Comparison of ENCODE assay signal across 7 mouse cellular contexts in genomic region chr2:156613541-156614257, GRCm38 (mm10). TPM values are rescaled to one million over a fixed set of nuclear protein-coding genes. Genes with fewer than 3 reads are reported as not detected.
DNase-seq lines count a peak whose midpoint lies in the region; ATAC-seq lines count a peak whose summit lies in the region.

Gene Dlgap4, plus strand, starts transcription at chr2:156613705.

- H3K27me3 ChIP-seq in forebrain, embryonic 16.5 days (replicated peaks; ENCODE audit: control insufficient read depth, insufficient read depth, low read length) = peaks cover 11% of the 10 kb centered on the region; the same call in 1 of the 2 replicates
- H3K27me3 ChIP-seq in hindbrain, embryonic 11.5 days (ENCODE audit: control insufficient read depth, insufficient read depth, low read length) = peaks cover 41% of the 10 kb centered on the region
- H3K27me3 ChIP-seq in limb, embryonic 12.5 days = peaks cover 88% of the 10 kb centered on the region
- H3K27me3 ChIP-seq in neural tube, embryonic 15.5 days (replicated peaks) = peaks cover 41% of the 10 kb centered on the region

- H3K9me3 ChIP-seq in forebrain, embryonic 16.5 days (ENCODE audit: control insufficient read depth, low read length) = no peaks in the 10 kb centered on the region
- H3K9me3 ChIP-seq in hindbrain, embryonic 11.5 days (ENCODE audit: control insufficient read depth, low read length) = no peaks in the 10 kb centered on the region
- no peaks in the 10 kb centered on the region for H3K9me3 ChIP-seq in limb, embryonic 12.5 days
- no peaks in the 10 kb centered on the region for H3K9me3 ChIP-seq in neural tube, embryonic 15.5 days (replicated peaks)

- WGBS in forebrain, embryonic 16.5 days = under 1% methylated on average over 79 of the region's 103 CpGs
- WGBS in hindbrain, embryonic 11.5 days = under 1% methylated on average over 35 of the region's 103 CpGs
- WGBS in limb, embryonic 12.5 days = under 1% methylated on average over 79 of the region's 103 CpGs
- under 1% methylated on average over 82 of the region's 103 CpGs for WGBS in neural tube, embryonic 15.5 days

- peaks cover 2% of the 10 kb centered on the region; the same call in 1 of the 2 replicates for H3K4me1 ChIP-seq in brown adipose tissue, adult 24 weeks (ENCODE audit: control insufficient read depth, insufficient read depth, insufficient read length, low read length)
- peaks cover 32% of the 10 kb centered on the region for H3K4me1 ChIP-seq in forebrain, embryonic 16.5 days (replicated peaks; ENCODE audit: control insufficient read depth, insufficient read depth, low read length)
- peaks cover 8% of the 10 kb centered on the region; the same call in 1 of the 2 replicates for H3K4me1 ChIP-seq in hindbrain, embryonic 11.5 days (replicated peaks; ENCODE audit: control insufficient read depth, insufficient read depth, low read length)
- peaks cover 19% of the 10 kb centered on the region for H3K4me1 ChIP-seq in limb, embryonic 12.5 days (replicated peaks)
- H3K4me1 ChIP-seq in neural tube, embryonic 15.5 days = peaks cover 35% of the 10 kb centered on the region

- H3K9ac ChIP-seq in forebrain, embryonic 16.5 days (replicated peaks; ENCODE audit: low read depth, low read length) = peak within 1 kb of the TSS; percentile 91
- peak within 1 kb of the TSS; percentile 73 for H3K9ac ChIP-seq in hindbrain, embryonic 11.5 days (ENCODE audit: low read depth, low read length)
- peak within 1 kb of the TSS; percentile 70 for H3K9ac ChIP-seq in limb, embryonic 12.5 days (replicated peaks)
- peak within 1 kb of the TSS; percentile 87 for H3K9ac ChIP-seq in neural tube, embryonic 15.5 days (replicated peaks)

- no peaks in the 10 kb centered on the region for H3K36me3 ChIP-seq in forebrain, embryonic 16.5 days (ENCODE audit: control insufficient read depth, insufficient read depth)
- H3K36me3 ChIP-seq in hindbrain, embryonic 11.5 days (ENCODE audit: control insufficient read depth, insufficient read depth, low read length) = no peaks in the 10 kb centered on the region
- no peaks in the 10 kb centered on the region for H3K36me3 ChIP-seq in limb, embryonic 12.5 days
- H3K36me3 ChIP-seq in neural tube, embryonic 15.5 days = no peaks in the 10 kb centered on the region

- peak within 1 kb of the TSS; percentile 51 for H3K4me3 ChIP-seq in brown adipose tissue, adult 24 weeks (ENCODE audit: insufficient read depth, low read depth, low read length)
- H3K4me3 ChIP-seq in forebrain, embryonic 16.5 days (replicated peaks; ENCODE audit: low read length) = peak within 1 kb of the TSS; percentile 75
- peak within 1 kb of the TSS; percentile 71 for H3K4me3 ChIP-seq in hindbrain, embryonic 11.5 days (ENCODE audit: low read depth, low read length)
- peak within 1 kb of the TSS; percentile 70 for H3K4me3 ChIP-seq in limb, embryonic 12.5 days (replicated peaks)
- H3K4me3 ChIP-seq in neural tube, embryonic 15.5 days (replicated peaks) = peak within 1 kb of the TSS; percentile 90

- ATAC-seq in forebrain, embryonic 16.5 days = peak; percentile 80
- ATAC-seq in hindbrain, embryonic 11.5 days (ENCODE audit: low FRiP score) = peak; percentile 78
- peak; percentile 50; the same call in 1 of the 2 replicates for ATAC-seq in limb, embryonic 12.5 days (ENCODE audit: insufficient number of reproducible peaks, insufficient read depth, low FRiP score, low TSS enrichment, low read depth)
- ATAC-seq in neural tube, embryonic 15.5 days (ENCODE audit: low FRiP score) = peak; percentile 85

- H3K4me2 ChIP-seq in forebrain, embryonic 16.5 days (ENCODE audit: low read length) = peak within 1 kb of the TSS; percentile 95
- peak within 1 kb of the TSS; percentile 99 for H3K4me2 ChIP-seq in hindbrain, embryonic 11.5 days (replicated peaks; ENCODE audit: low read depth, low read length)
- peak within 1 kb of the TSS; percentile 99 for H3K4me2 ChIP-seq in limb, embryonic 12.5 days
- peak within 1 kb of the TSS; percentile 90 for H3K4me2 ChIP-seq in neural tube, embryonic 15.5 days

- H3K27ac ChIP-seq in brown adipose tissue, adult 24 weeks (replicated peaks; ENCODE audit: low read depth, low read length) = no peak within 1 kb of the TSS
- no peak within 1 kb of the TSS; the same call in none of the 2 replicates for H3K27ac ChIP-seq in forebrain, embryonic 16.5 days (ENCODE audit: low read length)
- no peak within 1 kb of the TSS for H3K27ac ChIP-seq in hindbrain, embryonic 11.5 days (ENCODE audit: low read depth, low read length)
- H3K27ac ChIP-seq in limb, embryonic 12.5 days = no peak within 1 kb of the TSS
- H3K27ac ChIP-seq in neural tube, embryonic 15.5 days (replicated peaks) = peak within 1 kb of the TSS; percentile 77

- no peak for DNase-seq in thymus, postnatal 0 days (ENCODE audit: low spot score)
- no peak for DNase-seq in thymus, postnatal 25 days
- peak; percentile 72 for DNase-seq in hindbrain, embryonic 11.5 days (ENCODE audit: low spot score)

RNA-seq across cellular contexts. Expression of gene Dlgap4, which starts in this region (rescaled TPM):
- 40.3 and 44.0 TPM in 2 replicates for polyA plus RNA-seq in thymus, postnatal 0 days (2015; fragmentation: Nextera tagmentation; extraction: Ambion mirVana)
- polyA plus RNA-seq in brown adipose tissue, adult 24 weeks (2012; ENCODE audit: insufficient read depth, insufficient read length, missing spikeins) = 27.5 and 39.8 TPM in 2 replicates
- polyA plus RNA-seq in forebrain, embryonic 16.5 days (2015; fragmentation: Nextera tagmentation; extraction: Ambion mirVana) = 342 and 361 TPM in 2 replicates
- polyA plus RNA-seq in hindbrain, embryonic 11.5 days (2014; fragmentation: Nextera tagmentation; extraction: Ambion mirVana) = 161 and 162 TPM in 2 replicates
- 101 and 106 TPM in 2 replicates for polyA plus RNA-seq in limb, embryonic 12.5 days (2016; fragmentation: Nextera tagmentation; extraction: Ambion mirVana)
- 161 and 188 TPM in 2 replicates for polyA plus RNA-seq in neural tube, embryonic 15.5 days (2015; fragmentation: Nextera tagmentation; extraction: Ambion mirVana)
